Mouse (Mus musculus) embryonic facial prominence, embryonic 14.5 days (tissue): Measurements from ENCODE around the gene Dnaja3. TPM values are rescaled to one million over a fixed set of nuclear protein-coding genes. Genes with fewer than 3 reads are reported as not detected.
"Not testable (repeated sequence)": the region's sequence is repeated elsewhere in the genome, so short reads cannot be mapped to it uniquely, and the experiment has no call there.

Experiments
- ATAC-seq: fragments of 200-750 bp; cut with Nextera tagmentation; 2 replicates; pipeline ENCODE4 v1.8.0; 2017; ENCODE audit warnings: low read depth, moderate number of reproducible peaks, moderate TSS enrichment
- DNase-seq: peaks from one replicate; pipeline ENCODE4 v3.0.0-alpha.2; 2015; ENCODE audit warnings: low spot score
- H3K27ac ChIP-seq: fragments of 300-500 bp; sonication (generic); replicated peaks from 2 replicates; pipeline ENCODE4 v1.5.1; 2014; ENCODE audit warnings: low read depth, mild to moderate bottlenecking, low read length, moderate library complexity
- H3K27me3 ChIP-seq: fragments of 300-500 bp; sonication (generic); replicated peaks from 2 replicates; pipeline ENCODE4 v1.6.1; 2014; ENCODE audit warnings: low read length; ENCODE audit not compliant: control insufficient read depth, insufficient read depth
- H3K36me3 ChIP-seq: fragments of 300-500 bp; sonication (generic); 2 replicates; pipeline ENCODE4 v1.6.1; 2014; ENCODE audit warnings: low read length, mixed read lengths; ENCODE audit not compliant: control insufficient read depth, insufficient read depth
- H3K4me1 ChIP-seq: fragments of 300-500 bp; sonication (generic); 2 replicates; pipeline ENCODE4 v1.6.1; 2014; ENCODE audit warnings: antibody characterized with exemption, low read length; ENCODE audit not compliant: control insufficient read depth, insufficient read depth
- H3K4me2 ChIP-seq: fragments of 300-500 bp; sonication (generic); 2 replicates; pipeline ENCODE4 v1.6.1; 2014; ENCODE audit warnings: low read depth, mild to moderate bottlenecking, low read length, moderate library complexity, mixed read lengths
- H3K4me3 ChIP-seq: fragments of 300-500 bp; sonication (generic); 2 replicates; pipeline ENCODE4 v1.5.1; 2014; ENCODE audit warnings: low read depth, mild to moderate bottlenecking, low read length
- H3K9ac ChIP-seq: fragments of 300-500 bp; sonication (generic); 2 replicates; pipeline ENCODE4 v1.6.1; 2014; ENCODE audit warnings: low read depth, mild to moderate bottlenecking, low read length, moderate library complexity, mixed read lengths
- H3K9me3 ChIP-seq: fragments of 300-500 bp; sonication (generic); 2 replicates; pipeline ENCODE4 v1.6.1; 2016; ENCODE audit warnings: low read length; ENCODE audit not compliant: control insufficient read depth
- WGBS: fragments of 180-500 bp; shearing (Covaris S2); extraction: QIAGEN DNeasy Blood & Tissue Kit; methylation state at CpG from one replicate; pipeline ENCODE4 v1.1.7; 2014; 5-methylcytosine and 5-hydroxymethylcytosine counted together
- polyA plus RNA-seq: library from polyadenylated mRNA; unstranded; fragments of >200 nt; fragmentation: Nextera tagmentation; extraction: Ambion mirVana; gene quantifications from 2 replicates; pipeline ENCODE4 v1.2.1, GENCODE M21; 2014

Dnaja3 gene
- polyA plus RNA-seq, 1 experiment from 2014 or later: 57.7 TPM

GRCm38 (mm10) chr16:4739994-4740393 is 100.2 kb downstream of the Dnaja3 start:
- no peak overlapping the region for H3K9ac ChIP-seq
- no peaks in the 10 kb centered on the region for H3K27me3 ChIP-seq
- DNase-seq: no peak
- H3K4me3 ChIP-seq: no peak overlapping the region
- H3K36me3 ChIP-seq: 0 out of 2 replicates have a peak, but pooled peaks cover 12% of the 10 kb centered on the region
- H3K4me1 ChIP-seq: no peaks in the 10 kb centered on the region
- ATAC-seq: no peak
- H3K9me3 ChIP-seq: no peaks in the 10 kb centered on the region
- no peak overlapping the region for H3K4me2 ChIP-seq
- no peak overlapping the region for H3K27ac ChIP-seq
- 83% methylated on average over 2 of the region's 2 CpGs for WGBS

DNA sequence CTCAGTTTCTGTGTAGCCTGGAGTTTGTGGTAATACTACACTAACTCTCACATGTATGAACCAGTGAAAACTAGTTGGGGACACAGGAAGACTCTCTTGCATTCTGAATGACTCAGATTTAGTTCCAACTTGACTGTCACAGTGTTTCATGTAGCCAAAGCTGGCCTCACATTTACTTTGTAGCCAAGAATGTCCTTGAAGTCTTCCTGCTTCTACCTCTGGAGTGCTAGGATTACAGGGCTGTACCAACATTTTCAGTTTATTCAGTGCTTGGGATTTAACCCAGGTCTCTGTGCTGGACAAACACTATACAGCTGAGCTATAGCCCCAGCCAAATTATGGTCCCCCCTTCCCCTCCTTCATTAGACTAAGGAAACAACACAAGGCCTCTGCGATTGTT is 102.4 kb downstream of the Dnaja3 start:
- no peaks in the 10 kb centered on the region for H3K4me1 ChIP-seq
- DNase-seq: no peak
- WGBS: 94% methylated on average over 1 of the region's 1 CpGs
- H3K9ac ChIP-seq: no peak overlapping the region
- ATAC-seq: no peak
- H3K36me3 ChIP-seq: 0 out of 2 replicates have a peak, but pooled peaks cover 7% of the 10 kb centered on the region
- H3K27ac ChIP-seq: no peak overlapping the region
- no peak overlapping the region for H3K4me2 ChIP-seq
- no peaks in the 10 kb centered on the region for H3K9me3 ChIP-seq
- no peak overlapping the region for H3K4me3 ChIP-seq
- H3K27me3 ChIP-seq: no peaks in the 10 kb centered on the region

DNA sequence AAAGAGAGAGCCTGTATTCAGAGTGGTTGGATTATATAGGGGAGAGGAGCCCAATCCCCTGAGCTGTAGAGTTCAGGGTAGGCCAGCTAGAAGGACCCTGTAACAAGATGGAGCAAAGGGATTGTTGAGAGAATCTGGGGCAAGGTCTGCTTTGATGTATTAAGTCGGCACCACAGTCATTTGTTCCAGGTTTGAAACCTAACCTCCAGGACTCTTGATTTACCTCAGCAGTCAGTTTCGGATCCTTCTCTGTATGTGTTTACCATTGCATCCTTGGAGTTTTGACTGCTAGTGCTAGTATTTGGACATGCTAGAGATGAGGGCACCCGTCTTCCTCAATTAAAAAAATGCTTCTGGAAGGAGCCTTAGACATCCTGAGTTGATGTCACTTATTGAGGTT is 112.4 kb downstream of the Dnaja3 start:
- peaks cover 6% of the 10 kb centered on the region; the same call in 1 of the 2 replicates for H3K36me3 ChIP-seq
- H3K9ac ChIP-seq: no peak overlapping the region
- no peak overlapping the region for H3K4me2 ChIP-seq
- no peaks in the 10 kb centered on the region for H3K9me3 ChIP-seq
- H3K27me3 ChIP-seq: no peaks in the 10 kb centered on the region
- WGBS: 88% methylated on average over 3 of the region's 3 CpGs
- H3K27ac ChIP-seq: no peak overlapping the region
- H3K4me3 ChIP-seq: no peak overlapping the region
- ATAC-seq (no peak), DNase-seq (no peak)
- H3K4me1 ChIP-seq: 0 out of 2 replicates have a peak, but pooled peaks cover 3% of the 10 kb centered on the region

DNA sequence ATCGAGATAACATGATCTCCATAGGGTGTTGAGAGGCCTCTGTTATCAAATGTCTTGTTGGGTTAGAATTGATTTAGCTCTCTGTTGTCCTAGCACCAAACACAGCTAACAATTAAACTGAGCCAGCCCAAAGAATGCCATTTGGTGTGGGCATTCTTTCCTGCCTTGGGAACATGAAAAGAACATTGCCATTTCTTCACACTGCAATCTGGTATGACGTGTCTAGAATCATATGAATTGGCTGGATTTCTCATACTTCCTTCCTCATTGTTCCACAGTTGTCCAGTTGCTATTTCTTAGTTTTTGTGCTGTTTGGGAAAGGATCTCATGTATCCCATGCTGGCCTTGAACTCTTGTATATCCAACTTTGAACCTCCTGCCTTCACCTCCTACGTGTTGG is 114.3 kb downstream of the Dnaja3 start:
- Histone ChIP-seq H3K4me1 (0 out of 2 replicates have a peak, but pooled peaks cover 3% of the 10 kb centered on the region), H3K9me3 (no peaks in the 10 kb centered on the region), H3K9ac (no peak overlapping the region), H3K36me3 (peaks cover 6% of the 10 kb centered on the region; the same call in 1 of the 2 replicates), H3K27ac (no peak overlapping the region), H3K27me3 (no peaks in the 10 kb centered on the region), H3K4me3 (no peak overlapping the region), H3K4me2 (no peak overlapping the region)
- DNase-seq: no peak
- ATAC-seq: no peak
- 82% methylated on average over 3 of the region's 3 CpGs for WGBS

- not testable (repeated sequence) for H3K27me3 ChIP-seq, H3K36me3 ChIP-seq, DNase-seq, H3K9me3 ChIP-seq, H3K4me1 ChIP-seq
- peak overlapping the region; percentile 44 for H3K4me3 ChIP-seq
- 12% methylated on average over 18 of the region's 42 CpGs for WGBS
- peak overlapping the region; percentile 58; the same call in 1 of the 2 replicates for H3K9ac ChIP-seq
- peak overlapping the region; percentile 41 for H3K4me2 ChIP-seq
- peak; percentile 80 for ATAC-seq
- H3K27ac ChIP-seq: peak overlapping the region; percentile 78
Measured at GRCm38 (mm10) chr16:4756660-4757335, 117.0 kb downstream of the Dnaja3 start.

Other genes with a start within 250 kb of the Dnaja3 start
- 2.7 and 3.5 TPM in 2 replicates for gene Adcy9, start 219.5 kb upstream of the Dnaja3 start, polyA plus RNA-seq
- 89.2 and 112 TPM in 2 replicates for gene Srl, start 98.2 kb upstream of the Dnaja3 start, polyA plus RNA-seq
- gene Tfap4, start 80.1 kb upstream of the Dnaja3 start, polyA plus RNA-seq: 16.6 and 17.2 TPM in 2 replicates
- gene Glis2, start 45.3 kb upstream of the Dnaja3 start, polyA plus RNA-seq: 34.7 and 36.3 TPM in 2 replicates
- 90.8 and 90.9 TPM in 2 replicates for gene Pam16, start 15.0 kb upstream of the Dnaja3 start, polyA plus RNA-seq
- 31.3 and 32.4 TPM in 2 replicates for gene Vasn, start within 50 bp of the Dnaja3 start, polyA plus RNA-seq
- gene Coro7, start 39.8 kb downstream of the Dnaja3 start, polyA plus RNA-seq: 11.5 and 16.1 TPM in 2 replicates
- gene Nmral1, start 79.4 kb downstream of the Dnaja3 start, polyA plus RNA-seq: 46.3 and 56.8 TPM in 2 replicates
- gene Hmox2, start 86.4 kb downstream of the Dnaja3 start, polyA plus RNA-seq: 97.6 and 107 TPM in 2 replicates
- 86.7 and 91.2 TPM in 2 replicates for gene Cdip1, start 150.3 kb downstream of the Dnaja3 start, polyA plus RNA-seq
- gene 4930562C15Rik, start 195.4 kb downstream of the Dnaja3 start, polyA plus RNA-seq: 0.33 and 0.39 TPM in 2 replicates
- gene Ubald1, start 240.3 kb downstream of the Dnaja3 start, polyA plus RNA-seq: 36.3 and 39.0 TPM in 2 replicates
- 76.2 and 87.8 TPM in 2 replicates for gene Mgrn1, start 246.3 kb downstream of the Dnaja3 start, polyA plus RNA-seq